Mouse (Mus musculus) embryo, embryonic 11.5 days (tissue): ENCODE data around the gene Epas1.
A peak's percentile ranks its signal among the peaks of the same experiment; 100 is the strongest.

Experiments
- DNase-seq: peaks from one replicate; pipeline ENCODE4 v3.0.0-alpha.2; 2012; ENCODE audit warnings: low read depth, low spot score

The Epas1 gene

DNA sequence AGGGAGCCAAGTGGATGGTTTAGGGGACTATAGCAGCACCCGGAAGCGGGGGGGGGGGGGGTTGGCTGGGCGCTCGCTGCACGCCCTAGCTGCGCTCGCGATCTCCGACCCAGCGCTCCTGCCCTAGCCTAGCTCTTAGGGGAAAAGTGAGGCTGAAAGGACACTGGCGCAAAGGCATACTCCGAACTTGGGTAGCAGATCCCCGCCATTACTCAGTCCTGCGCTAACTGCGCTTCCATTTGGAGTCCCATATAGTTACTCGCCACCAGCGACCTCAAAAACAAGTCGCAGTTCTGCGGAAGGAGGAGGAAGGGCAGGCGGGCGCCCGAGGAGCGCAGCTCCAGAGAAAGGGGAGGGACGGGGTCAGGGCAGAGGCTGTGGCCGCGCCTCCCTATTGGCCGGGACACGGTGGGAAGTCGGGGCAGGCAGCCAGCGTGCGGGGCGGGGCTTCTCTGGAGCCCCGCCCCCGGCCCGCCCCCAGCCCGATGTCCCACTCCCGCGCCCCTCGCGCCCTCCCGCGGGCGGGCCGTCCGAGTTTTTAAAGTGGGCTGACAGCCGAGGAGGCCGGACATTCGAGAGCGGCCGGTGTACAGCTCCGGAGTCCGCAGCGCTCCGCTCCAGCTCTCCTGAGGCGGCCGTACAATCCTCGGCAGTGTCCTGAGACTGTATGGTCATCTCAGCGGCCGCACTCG, at the start of gene Epas1:
Gene Epas1 (plus strand): TSS at position 571 of the 692 bp plus-strand sequence.
- peak; percentile 70 for DNase-seq

DNA sequence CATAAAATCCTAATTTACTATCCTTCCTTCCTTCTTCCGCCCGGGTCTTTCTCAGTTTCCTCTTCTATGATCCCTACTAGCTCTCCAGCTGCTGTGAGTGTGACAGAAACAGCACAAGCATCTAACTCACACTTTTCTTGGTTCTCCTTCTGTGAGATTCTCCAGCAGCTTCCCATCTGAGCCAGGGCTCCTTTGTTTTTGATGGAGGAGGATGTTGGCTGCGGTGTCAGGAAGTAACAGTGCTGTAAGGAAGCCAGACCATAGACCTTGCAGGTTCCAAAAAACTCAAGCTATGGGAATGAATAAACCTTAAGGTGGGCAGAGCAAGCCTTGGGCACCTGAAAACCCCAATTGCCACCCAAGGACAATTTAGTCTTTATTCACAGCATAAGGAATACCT, 48.3 kb upstream of the Epas1 start:
- DNase-seq: no peak

DNA sequence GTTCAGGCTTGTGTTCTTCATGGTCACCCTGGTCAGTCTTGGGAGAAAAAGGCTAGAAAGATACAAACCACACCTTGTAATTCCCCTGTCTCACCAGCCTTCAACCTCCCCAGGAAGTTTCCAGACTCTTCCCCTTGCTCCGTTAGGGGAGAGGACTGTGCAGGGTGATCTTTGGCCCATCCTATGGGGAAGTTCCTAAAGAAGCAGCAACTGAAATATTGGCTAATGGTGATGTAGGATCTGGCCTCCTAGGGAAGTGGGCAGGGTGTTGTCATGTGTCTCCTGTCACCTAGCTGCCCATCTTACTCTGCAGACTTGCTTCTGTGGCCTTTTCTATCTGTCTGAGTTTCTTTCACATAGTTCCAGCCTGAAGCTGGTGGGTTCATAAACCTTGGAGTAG, 47.0 kb upstream of the Epas1 start:
- no peak for DNase-seq

DNA sequence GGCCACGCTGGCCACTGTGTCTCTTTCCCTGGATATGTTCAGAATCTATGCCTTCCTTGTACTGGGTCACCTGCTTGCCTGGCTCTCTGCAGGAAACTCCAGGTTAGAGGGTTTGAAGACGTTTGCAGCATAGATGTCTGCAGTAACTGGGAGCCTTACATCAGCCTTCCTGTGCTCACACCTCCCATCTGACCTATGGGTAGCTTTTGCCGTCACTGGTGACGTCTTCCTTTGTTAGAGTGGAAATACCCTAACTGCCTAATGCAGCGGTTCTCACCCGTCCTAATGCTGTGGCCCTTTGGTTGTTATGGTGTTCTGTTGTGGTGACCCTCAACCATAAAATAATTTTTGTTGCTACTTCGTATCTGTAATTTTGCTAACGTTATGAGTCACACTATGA, 43.7 kb upstream of the Epas1 start:
- no peak for DNase-seq

DNA sequence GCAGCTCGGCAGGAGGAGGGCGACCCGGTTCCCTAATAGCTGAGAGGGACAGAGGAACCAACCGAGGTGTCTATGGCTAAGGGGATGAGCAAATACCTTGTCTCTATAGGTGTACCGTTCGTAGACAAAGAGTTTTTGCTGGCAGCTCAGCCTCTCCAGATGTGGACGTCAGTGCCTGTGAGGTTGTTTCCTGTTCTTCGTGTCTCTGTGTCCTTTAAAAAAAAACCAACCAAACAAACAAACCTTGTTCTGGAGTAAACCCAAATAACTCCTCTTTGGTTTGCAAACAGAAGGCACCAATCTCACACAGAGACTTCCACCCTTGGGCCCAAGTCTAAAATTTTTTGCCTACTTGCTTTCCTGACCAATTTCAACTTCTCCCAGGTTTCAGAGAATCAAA, 43.1 kb upstream of the Epas1 start:
- no peak for DNase-seq

DNA sequence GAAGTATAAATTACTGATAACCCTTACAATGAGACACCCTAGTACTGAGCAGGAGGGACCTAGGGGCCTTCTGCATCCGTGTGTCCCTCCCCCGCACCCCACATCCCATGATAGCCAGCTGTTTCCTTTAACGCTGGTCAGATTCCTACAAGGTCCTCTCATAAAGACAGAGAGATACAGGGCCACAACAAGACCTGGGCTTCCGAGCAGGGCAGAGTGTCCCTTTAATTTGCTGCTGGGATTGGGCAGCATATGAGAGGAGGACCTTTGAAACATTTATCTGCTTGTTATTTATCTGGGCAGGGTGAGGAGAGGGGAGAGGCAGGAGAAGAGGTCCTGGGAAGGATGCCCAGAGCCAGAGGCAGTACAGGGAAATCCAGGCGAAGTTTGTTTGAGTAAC, 41.6 kb upstream of the Epas1 start:
- no peak for DNase-seq

DNA sequence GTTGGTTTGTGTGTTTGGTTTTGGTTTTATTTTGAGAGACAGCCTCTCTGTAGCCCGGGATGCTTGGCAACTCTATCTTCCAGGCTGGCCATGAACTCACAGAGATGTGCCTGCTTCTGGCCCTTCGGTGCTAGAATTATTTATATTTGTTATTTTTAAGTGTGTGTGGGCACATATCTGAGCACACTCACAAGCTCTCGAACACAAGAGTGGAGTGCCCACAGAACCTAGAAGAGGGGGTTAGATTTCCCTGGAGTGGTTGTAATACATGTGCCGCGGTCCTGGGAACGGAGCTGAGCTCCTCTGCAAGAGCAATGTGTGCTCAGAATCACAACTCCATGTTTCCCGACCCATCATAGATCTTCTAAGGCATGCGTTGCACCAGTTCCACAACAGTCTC, 40.9 kb upstream of the Epas1 start:
- no peak for DNase-seq

DNA sequence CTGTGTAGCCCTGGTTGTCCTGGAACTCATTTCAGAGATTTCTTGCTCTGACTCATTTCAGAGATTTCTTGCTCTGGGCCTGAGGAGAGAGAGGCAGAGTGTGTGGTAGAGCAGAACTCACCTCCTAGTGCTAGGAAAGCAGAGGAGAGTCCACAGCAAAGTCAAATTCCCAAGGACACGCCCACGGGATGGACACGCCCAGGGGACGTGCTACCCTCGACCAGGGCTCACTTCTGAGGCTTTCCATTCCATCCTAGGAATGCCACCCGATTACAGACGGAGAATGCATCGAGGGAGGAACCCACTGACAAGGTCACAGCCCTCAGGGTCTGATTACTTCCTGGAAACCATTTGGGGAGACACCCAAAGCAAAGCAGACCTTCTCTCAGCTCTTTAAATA, 39.9 kb upstream of the Epas1 start:
- no peak for DNase-seq

DNA sequence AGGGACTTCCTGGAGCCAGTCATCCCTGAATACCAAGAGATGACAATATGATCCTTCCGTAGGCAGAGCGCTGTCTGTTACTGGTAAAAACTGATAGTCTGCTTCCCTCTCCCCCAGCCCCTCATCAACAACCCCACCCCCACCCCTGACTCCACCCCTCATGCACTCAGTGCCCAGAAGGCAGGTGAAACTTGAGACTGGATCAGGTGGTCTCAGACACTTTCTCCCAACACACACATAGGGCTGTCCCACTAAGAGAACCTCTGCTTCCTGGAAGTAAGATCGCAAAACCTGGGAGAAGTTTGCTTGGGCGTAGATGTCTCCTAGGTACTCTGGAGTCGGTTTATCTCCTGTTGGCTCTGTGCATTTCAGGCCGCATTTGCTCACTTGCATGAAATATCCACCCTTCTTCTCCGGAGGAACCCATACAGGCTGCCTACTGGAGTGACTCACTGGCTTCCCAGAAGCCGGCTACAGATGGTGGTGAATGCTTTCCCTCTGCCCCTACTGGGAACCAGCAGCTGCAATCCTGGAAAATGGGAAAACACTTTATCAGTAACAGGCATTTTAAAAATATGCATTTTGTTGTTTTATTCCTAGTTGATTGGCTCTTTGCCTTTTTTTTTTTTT, 28.6 kb upstream of the Epas1 start:
- no peak for DNase-seq

DNA sequence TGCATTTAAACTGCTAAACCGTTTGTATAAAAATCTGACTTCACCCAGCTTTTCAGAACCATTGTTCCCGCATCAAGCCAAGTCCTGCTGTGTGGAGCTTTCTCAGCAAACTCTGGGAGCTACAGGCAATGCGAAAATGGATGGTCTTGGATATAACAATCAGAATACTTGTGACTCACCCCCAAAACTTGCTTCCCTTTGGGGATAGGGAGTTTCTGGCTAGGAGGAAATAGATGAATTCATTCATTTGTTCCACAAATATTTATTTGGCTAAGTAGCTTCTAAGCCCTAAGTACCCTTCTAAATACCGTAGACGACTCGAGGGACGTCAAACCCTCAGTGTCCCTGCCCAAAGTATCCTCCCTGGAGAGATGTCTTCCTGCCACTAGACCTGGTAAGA, 27.0 kb upstream of the Epas1 start:
- no peak for DNase-seq

GRCm38 (mm10) chr17:86727031-86727430, 26.5 kb upstream of the Epas1 start:
- no peak for DNase-seq

GRCm38 (mm10) chr17:86731273-86731672, 22.2 kb upstream of the Epas1 start:
- no peak for DNase-seq

- DNase-seq: no peak
Observed at GRCm38 (mm10) chr17:86732024-86732423, 21.5 kb upstream of the Epas1 start.

DNA sequence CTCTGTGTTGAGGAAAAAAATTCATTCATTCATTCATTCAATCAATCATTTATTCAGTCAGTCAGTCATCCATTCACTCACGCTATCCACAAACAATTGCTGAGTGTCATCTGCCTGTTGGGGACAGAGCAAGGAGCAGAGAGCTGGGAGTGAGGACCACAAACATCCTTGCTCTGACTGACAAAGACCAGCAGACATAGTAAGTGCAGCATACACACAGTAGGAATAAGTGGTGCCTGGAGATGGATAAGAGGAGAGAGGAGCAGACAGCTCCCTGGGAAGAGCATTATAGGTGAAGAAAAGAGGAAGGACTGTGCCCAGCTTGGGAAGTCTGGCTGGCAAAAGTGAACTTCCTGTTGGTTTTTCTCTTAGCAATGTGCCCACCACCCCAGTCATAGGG, 21.0 kb upstream of the Epas1 start:
- no peak for DNase-seq

DNA sequence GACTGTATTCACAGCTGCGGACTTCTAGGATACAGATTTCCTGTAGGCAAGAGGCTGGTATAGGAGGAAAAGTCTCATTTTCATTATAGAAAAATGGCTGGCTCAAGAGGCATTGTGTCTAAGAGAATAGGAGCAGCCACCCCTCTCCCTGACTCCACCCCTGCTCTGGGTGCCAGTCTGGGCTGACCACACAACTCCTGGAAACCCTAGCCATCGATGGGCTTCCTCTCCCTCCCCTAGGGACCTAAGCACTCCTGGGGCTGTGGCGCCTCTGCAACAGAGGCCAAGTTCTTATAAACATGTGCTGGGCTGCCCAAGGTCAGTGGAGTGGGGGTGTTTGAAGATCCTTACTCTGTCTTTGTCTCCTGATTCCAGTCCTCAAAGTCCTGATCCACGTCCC, 19.9 kb upstream of the Epas1 start:
- no peak for DNase-seq

GRCm38 (mm10) chr17:86738477-86738876, 15.0 kb upstream of the Epas1 start:
- no peak for DNase-seq

DNA sequence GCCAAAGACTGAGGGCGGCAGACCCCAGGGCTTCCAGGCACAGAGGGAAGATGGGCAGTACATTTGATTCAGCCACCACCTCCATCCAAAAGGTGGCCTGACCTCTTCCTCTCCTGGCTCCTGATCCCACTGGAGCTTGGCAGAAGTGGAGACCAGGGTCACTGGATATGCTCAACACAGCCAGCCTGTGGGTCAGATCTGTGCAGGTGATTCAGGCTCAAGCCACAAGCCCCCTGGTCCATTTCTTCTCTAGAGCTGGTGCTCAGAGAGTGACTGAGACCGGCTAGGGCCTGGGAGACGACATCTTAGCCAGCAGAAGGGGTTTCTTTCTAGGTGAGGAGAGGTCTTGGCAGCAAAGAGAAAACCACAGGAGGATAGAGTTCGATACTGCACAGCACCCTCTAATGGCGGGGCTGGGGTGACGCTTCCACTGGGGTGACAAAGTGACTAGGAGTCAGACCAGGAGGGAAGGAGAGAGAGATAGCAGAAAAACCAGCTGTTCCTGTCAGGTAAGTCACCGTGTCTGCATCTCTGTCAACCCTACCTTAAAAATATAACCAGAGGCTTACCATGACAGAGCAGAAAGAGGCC, 10.1 kb upstream of the Epas1 start:
- no peak for DNase-seq

GRCm38 (mm10) chr17:86744943-86745342, 8.6 kb upstream of the Epas1 start:
- no peak for DNase-seq

- no peak for DNase-seq
Observed at GRCm38 (mm10) chr17:86751373-86751871, 2.1 kb upstream of the Epas1 start.

DNA sequence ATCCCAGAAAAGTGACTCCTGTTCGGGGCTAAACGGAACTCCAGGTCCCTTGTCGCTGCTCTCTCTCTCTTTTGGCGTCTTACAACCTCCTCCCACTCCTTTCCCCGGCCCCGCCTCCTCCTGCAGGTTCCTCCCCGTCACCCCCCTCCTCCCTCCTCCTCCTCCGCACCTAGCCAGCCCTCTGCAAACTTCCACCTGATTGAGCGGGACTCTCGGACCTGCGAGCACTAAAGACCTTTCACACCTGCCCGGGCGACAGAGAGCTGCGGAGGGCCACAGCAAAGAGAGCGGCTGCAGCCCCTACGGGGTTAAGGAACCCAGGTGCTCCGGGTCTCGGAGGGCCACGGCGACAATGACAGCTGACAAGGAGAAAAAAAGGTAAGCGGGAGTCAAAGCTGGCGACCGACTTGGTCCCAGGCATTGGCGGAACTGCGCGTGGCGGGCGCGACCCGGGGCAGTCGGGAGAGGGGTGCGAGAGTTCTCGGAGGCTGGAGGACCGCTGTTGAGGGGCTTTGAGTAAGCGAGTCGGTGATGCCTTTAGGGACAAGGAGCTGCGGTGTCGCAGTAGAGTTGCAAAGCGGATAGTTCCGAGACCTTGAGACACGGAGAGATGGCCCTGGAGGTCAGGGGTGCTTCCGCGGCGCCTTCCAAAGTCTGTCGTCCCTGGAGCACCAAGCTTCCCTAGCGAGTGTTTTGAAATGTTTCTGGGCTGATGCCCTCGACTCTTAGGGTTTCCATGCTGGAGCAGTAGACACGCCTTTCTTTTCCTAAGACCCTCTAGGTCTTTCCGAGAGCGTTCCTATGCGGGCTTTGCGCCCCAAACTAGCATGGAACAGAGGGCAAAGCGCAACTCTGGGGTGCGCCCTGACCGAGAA, 668 bp downstream of the Epas1 start:
- DNase-seq: no peak

DNA sequence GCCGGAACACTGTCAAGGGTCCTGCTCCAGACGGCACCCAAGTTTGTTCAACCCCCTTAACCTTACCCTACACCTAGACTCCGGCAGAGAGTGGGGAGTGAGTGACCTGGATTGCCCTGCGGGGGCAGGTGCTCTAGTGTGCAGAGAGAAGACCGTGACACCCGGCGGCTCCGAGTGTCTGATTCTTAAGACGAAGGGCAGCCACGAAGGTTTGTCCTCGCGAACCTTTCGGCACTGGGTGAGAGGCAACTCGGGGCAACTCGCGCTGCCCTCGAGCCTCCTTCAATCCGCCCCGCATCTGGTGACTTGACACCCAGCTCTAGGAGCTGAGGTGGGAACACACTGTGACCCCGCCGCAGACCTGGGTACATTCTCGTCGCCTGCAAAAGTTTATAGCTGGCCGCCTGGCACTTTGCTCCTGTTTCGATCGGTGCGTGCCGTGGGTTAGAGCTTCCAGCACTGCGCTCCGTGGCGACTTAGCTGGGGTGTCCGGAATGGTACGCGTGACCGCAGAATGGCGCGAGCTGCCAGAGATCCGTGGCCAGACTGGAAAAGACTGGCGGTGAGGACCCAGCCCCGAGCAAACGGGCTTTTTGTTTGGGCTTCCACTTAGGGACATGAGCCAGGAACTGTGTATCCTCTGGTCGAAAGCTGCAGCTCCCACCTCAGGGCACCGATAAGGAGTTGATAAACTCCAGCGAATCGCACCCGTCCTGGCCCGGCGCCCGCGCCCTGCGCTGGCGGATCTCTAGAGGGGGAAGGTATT, 1.5 kb downstream of the Epas1 start:
- no peak for DNase-seq
